Mouse (Mus musculus) forebrain, embryonic 14.5 days (tissue): ENCODE data around the gene Arhgef12. TPM values are rescaled to one million over a fixed set of nuclear protein-coding genes. Genes with fewer than 3 reads are reported as not detected.

Experiments
- ATAC-seq: fragments of 200-750 bp; cut with Nextera tagmentation; 2 replicates; pipeline ENCODE4 v1.8.0; 2017; ENCODE audit warnings: mild to moderate bottlenecking, moderate library complexity
- DNase-seq: peaks from one replicate; pipeline ENCODE4 v3.0.0-alpha.2; 2015; ENCODE audit warnings: low spot score
- H3K27ac ChIP-seq: fragments of 300-500 bp; sonication (generic); 2 replicates; pipeline ENCODE4 v1.5.1; 2014; ENCODE audit warnings: low read depth, mild to moderate bottlenecking, control low read depth, low read length, moderate library complexity
- H3K27me3 ChIP-seq: fragments of 300-500 bp; sonication (generic); replicated peaks from 2 replicates; pipeline ENCODE4 v1.6.1; 2014; ENCODE audit warnings: low read length, control low read depth, mixed read lengths; ENCODE audit not compliant: control insufficient read depth, insufficient read depth
- H3K36me3 ChIP-seq: fragments of 300-500 bp; sonication (generic); 2 replicates; pipeline ENCODE4 v1.6.1; 2014; ENCODE audit warnings: low read length, control low read depth; ENCODE audit not compliant: control insufficient read depth, insufficient read depth
- H3K4me1 ChIP-seq: fragments of 300-500 bp; sonication (generic); 2 replicates; pipeline ENCODE4 v1.6.1; 2014; ENCODE audit warnings: antibody characterized with exemption, low read length, control low read depth; ENCODE audit not compliant: control insufficient read depth, insufficient read depth
- H3K4me2 ChIP-seq: fragments of 300-500 bp; sonication (generic); 2 replicates; pipeline ENCODE4 v1.6.1; 2014; ENCODE audit warnings: mild to moderate bottlenecking, control low read depth, low read length
- H3K4me3 ChIP-seq: fragments of 300-500 bp; sonication (generic); 2 replicates; pipeline ENCODE4 v1.5.1; 2014; ENCODE audit warnings: low read depth, low read length, control low read depth
- H3K9ac ChIP-seq: fragments of 300-500 bp; sonication (generic); 2 replicates; pipeline ENCODE4 v1.6.1; 2014; ENCODE audit warnings: mild to moderate bottlenecking, low read length, control low read depth, moderate library complexity
- H3K9me3 ChIP-seq: fragments of 300-500 bp; sonication (generic); replicated peaks from 2 replicates; pipeline ENCODE4 v1.6.1; 2016; ENCODE audit warnings: low read length, control low read depth, mixed read lengths; ENCODE audit not compliant: control insufficient read depth
- WGBS: fragments of 180-500 bp; shearing (Covaris S2); extraction: QIAGEN DNeasy Blood & Tissue Kit; methylation state at CpG from one replicate; pipeline ENCODE4 v1.1.7; 2014; 5-methylcytosine and 5-hydroxymethylcytosine counted together
- polyA plus RNA-seq: library from polyadenylated mRNA; unstranded; fragments of >200 nt; fragmentation: Nextera tagmentation; extraction: Ambion mirVana; gene quantifications from 2 replicates; pipeline ENCODE4 v1.2.1, GENCODE M21; 2014

Gene Arhgef12
- polyA plus RNA-seq, 1 experiment from 2014 or later, result 14.2 TPM

- H3K4me3 ChIP-seq, result peak overlapping the region; percentile 90
- no peaks in the 10 kb centered on the region for H3K9me3 ChIP-seq
- peak overlapping the region; percentile 87 for H3K27ac ChIP-seq
- H3K4me2 ChIP-seq, result peak overlapping the region; percentile 61
- peak; percentile 86 for ATAC-seq
- H3K27me3 ChIP-seq, result no peaks in the 10 kb centered on the region
- DNase-seq, result peak; percentile 97
- H3K4me1 ChIP-seq, result peaks cover 20% of the 10 kb centered on the region
- under 1% methylated on average over 47 of the region's 91 CpGs for WGBS
- H3K9ac ChIP-seq, result peak overlapping the region; percentile 90
- H3K36me3 ChIP-seq, result peaks cover 8% of the 10 kb centered on the region
Measured at GRCm38 (mm10) chr9:43105664-43106361, 1.2 kb downstream of the Arhgef12 start.

- Histone ChIP-seq H3K4me3 (peak overlapping the region; percentile 90), H3K4me1 (peaks cover 20% of the 10 kb centered on the region), H3K9me3 (no peaks in the 10 kb centered on the region), H3K9ac (peak overlapping the region; percentile 90), H3K27ac (peak overlapping the region; percentile 87), H3K36me3 (peaks cover under 1% of the 10 kb centered on the region; the same call in 1 of the 2 replicates), H3K27me3 (no peaks in the 10 kb centered on the region), H3K4me2 (peak overlapping the region; percentile 61)
- DNase-seq (peak; percentile 73), ATAC-seq (no peak; the same call in 1 of the 2 replicates)
- WGBS, result under 1% methylated on average over 40 of the region's 40 CpGs
Measured at GRCm38 (mm10) chr9:43104873-43105663, 2.0 kb downstream of the Arhgef12 start.

- no peaks in the 10 kb centered on the region for H3K36me3 ChIP-seq
- H3K4me3 ChIP-seq, result peak overlapping the region; percentile 90
- peaks cover 20% of the 10 kb centered on the region for H3K4me1 ChIP-seq
- H3K27me3 ChIP-seq, result no peaks in the 10 kb centered on the region
- 2% methylated on average over 4 of the region's 4 CpGs for WGBS
- H3K27ac ChIP-seq, result no peak overlapping the region
- no peaks in the 10 kb centered on the region for H3K9me3 ChIP-seq
- H3K4me2 ChIP-seq, result peak overlapping the region; percentile 61
- peak overlapping the region; percentile 90 for H3K9ac ChIP-seq
- no peak for ATAC-seq
- DNase-seq, result no peak
Measured at GRCm38 (mm10) chr9:43104526-43104872, 2.5 kb downstream of the Arhgef12 start.

- no peak for DNase-seq
- peaks cover 20% of the 10 kb centered on the region for H3K4me1 ChIP-seq
Measured at GRCm38 (mm10) chr9:43103675-43104299, 3.3 kb downstream of the Arhgef12 start.

GRCm38 (mm10) chr9:43102931-43103330 lies 4.1 kb downstream of the Arhgef12 start:
- no peak for ATAC-seq

More at GRCm38 (mm10) chr9:43103675-43104299, 3.3 kb downstream of the Arhgef12 start:
- Histone ChIP-seq H3K9me3 (no peaks in the 10 kb centered on the region), H3K27ac (no peak overlapping the region), H3K4me3 (peak overlapping the region; percentile 90), H3K9ac (peak overlapping the region; percentile 40), H3K27me3 (no peaks in the 10 kb centered on the region), H3K36me3 (no peaks in the 10 kb centered on the region), H3K4me2 (peak overlapping the region; percentile 61)
- 23% methylated on average over 4 of the region's 4 CpGs for WGBS
- ATAC-seq, result no peak

GRCm38 (mm10) chr9:43101936-43102595 lies 5.0 kb downstream of the Arhgef12 start:
- Histone ChIP-seq H3K9ac (no peak overlapping the region), H3K9me3 (no peaks in the 10 kb centered on the region), H3K4me1 (peaks cover 20% of the 10 kb centered on the region), H3K4me3 (0 out of 2 replicates have a peak overlapping the region, but pooled peaks have one; percentile 0), H3K27me3 (no peaks in the 10 kb centered on the region), H3K36me3 (no peaks in the 10 kb centered on the region), H3K27ac (no peak overlapping the region), H3K4me2 (peak overlapping the region; percentile 61; the same call in 1 of the 2 replicates)
- DNase-seq, result no peak
- 69% methylated on average over 8 of the region's 8 CpGs for WGBS
- no peak for ATAC-seq

More at GRCm38 (mm10) chr9:43102931-43103330, 4.1 kb downstream of the Arhgef12 start:
- no peak overlapping the region for H3K4me3 ChIP-seq
- H3K27me3 ChIP-seq, result no peaks in the 10 kb centered on the region
- no peaks in the 10 kb centered on the region for H3K9me3 ChIP-seq
- no peaks in the 10 kb centered on the region for H3K36me3 ChIP-seq
- H3K4me1 ChIP-seq, result peaks cover 20% of the 10 kb centered on the region
- peak overlapping the region; percentile 61 for H3K4me2 ChIP-seq
- DNase-seq, result no peak
- H3K27ac ChIP-seq, result no peak overlapping the region
- 0 out of 2 replicates have a peak overlapping the region, but pooled peaks have one; percentile 29 for H3K9ac ChIP-seq
- WGBS, result 92% methylated on average over 2 of the region's 2 CpGs

- H3K4me1 ChIP-seq, result peaks cover 20% of the 10 kb centered on the region
- H3K4me2 ChIP-seq, result no peak overlapping the region
- no peaks in the 10 kb centered on the region for H3K36me3 ChIP-seq
- 65% methylated on average over 4 of the region's 4 CpGs for WGBS
- ATAC-seq, result no peak
- no peaks in the 10 kb centered on the region for H3K9me3 ChIP-seq
- H3K4me3 ChIP-seq, result no peak overlapping the region
- H3K27ac ChIP-seq, result no peak overlapping the region
- H3K27me3 ChIP-seq, result no peaks in the 10 kb centered on the region
- no peak overlapping the region for H3K9ac ChIP-seq
- DNase-seq, result no peak
Measured at GRCm38 (mm10) chr9:43098922-43099321, 8.1 kb downstream of the Arhgef12 start.

- Histone ChIP-seq H3K4me1 (peaks cover 10% of the 10 kb centered on the region), H3K9me3 (no peaks in the 10 kb centered on the region), H3K4me2 (no peak overlapping the region), H3K4me3 (no peak overlapping the region), H3K27me3 (no peaks in the 10 kb centered on the region), H3K36me3 (no peaks in the 10 kb centered on the region), H3K27ac (no peak overlapping the region), H3K9ac (no peak overlapping the region)
- ATAC-seq (no peak), DNase-seq (no peak)
- WGBS, result 93% methylated on average over 3 of the region's 3 CpGs
Measured at GRCm38 (mm10) chr9:43097801-43098557, 9.1 kb downstream of the Arhgef12 start.
